Mouse (Mus musculus) CD4-positive, CD25-positive, alpha-beta regulatory T cell, adult 4 months (primary cell): ENCODE data around the gene Igfbpl1. TPM values are rescaled to one million over a fixed set of nuclear protein-coding genes. Genes with fewer than 3 reads are reported as not detected.

Experiments used
- ATAC-seq: one replicate; pipeline ENCODE4 v1.8.0; 2017
- polyA plus RNA-seq, 2 experiments: library from polyadenylated mRNA; unstranded; fragments of 100-300 nt; shearing (Covaris generic); gene quantifications; one replicate each; pipeline ENCODE4 v1.2.1; 2017

Gene Igfbpl1
- polyA plus RNA-seq, 2 experiments from 2014 or later: not detected

DNA sequence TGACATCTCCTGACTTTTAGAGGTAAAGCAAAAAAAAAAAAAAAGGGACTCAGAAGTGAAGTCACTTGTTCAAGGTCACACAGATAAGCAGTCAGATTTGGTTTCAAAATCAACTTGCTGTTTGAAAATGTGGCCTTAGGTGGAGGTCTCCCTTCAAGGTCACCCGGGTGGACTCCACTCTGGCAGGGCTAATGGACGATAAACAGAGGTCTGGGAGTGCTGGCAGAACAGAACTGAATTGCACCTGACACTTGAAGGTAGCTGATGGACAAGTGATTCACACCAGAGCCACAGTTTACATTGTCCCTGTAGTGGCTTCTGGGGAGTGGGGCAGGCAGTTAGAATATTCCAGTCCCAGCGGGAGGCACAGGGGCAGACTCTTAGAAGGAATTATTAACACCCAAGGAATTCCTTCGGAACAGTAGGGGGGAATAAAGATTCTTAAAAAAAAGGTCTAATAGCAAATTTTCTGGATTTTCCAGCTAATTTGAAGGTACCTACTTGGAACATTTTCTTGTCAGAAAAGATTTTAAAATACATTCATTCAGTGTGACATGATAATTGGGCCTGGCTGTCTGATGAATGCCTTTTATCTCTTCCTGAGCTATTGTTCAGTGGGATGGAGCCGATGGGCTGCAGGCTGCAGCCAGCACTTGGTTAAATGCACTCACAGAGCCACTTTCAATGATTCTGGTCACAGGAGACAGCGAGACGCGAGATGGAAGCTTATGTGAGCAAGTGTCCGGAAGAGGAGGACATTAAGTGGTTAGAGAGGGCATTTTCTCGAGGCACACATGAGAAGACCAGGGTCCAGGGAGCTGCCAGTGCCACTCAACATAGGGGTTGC is 56.7 kb downstream of the Igfbpl1 start:
- ATAC-seq: no peak

DNA sequence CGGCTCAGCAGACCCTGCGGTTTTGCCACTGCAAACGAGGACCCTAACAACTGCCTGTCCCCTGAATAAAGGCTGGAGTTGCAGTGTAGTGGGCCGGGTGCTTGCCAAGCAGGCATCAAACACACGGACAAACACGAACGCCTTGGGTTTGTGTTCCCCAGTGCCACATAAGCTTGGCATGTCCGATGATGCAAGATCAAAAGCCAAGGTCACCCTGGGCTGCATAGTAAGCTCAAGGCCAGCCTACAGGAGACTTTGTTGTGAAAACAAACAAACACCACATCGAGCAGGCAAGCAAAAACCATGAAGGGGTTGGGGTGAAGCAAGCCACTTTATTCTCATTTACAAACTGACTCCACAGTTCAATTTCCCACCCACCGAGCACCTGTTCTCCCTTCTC is 57.6 kb downstream of the Igfbpl1 start:
- no peak for ATAC-seq

GRCm38 (mm10) chr4:45767891-45768558 is 58.7 kb downstream of the Igfbpl1 start:
- ATAC-seq: no peak

DNA sequence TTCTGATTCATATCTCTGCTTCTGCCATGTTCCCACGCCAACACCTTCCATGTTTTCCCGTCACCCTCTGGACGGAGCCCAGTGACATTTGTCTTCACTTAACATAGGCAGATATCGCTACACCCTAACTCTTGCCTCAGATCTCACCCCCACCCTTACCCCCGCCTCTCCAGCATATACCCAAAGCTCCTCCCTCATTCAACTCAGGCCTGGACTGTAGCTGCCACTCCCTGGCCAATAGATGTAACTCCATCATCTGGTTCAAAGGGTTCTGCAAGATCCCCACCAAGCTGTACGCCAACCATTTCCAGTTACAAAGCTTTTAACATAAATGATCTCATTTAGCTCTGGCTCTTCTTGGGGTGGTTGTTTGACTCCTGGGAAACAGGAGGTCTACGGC is 59.9 kb downstream of the Igfbpl1 start:
- no peak for ATAC-seq

DNA sequence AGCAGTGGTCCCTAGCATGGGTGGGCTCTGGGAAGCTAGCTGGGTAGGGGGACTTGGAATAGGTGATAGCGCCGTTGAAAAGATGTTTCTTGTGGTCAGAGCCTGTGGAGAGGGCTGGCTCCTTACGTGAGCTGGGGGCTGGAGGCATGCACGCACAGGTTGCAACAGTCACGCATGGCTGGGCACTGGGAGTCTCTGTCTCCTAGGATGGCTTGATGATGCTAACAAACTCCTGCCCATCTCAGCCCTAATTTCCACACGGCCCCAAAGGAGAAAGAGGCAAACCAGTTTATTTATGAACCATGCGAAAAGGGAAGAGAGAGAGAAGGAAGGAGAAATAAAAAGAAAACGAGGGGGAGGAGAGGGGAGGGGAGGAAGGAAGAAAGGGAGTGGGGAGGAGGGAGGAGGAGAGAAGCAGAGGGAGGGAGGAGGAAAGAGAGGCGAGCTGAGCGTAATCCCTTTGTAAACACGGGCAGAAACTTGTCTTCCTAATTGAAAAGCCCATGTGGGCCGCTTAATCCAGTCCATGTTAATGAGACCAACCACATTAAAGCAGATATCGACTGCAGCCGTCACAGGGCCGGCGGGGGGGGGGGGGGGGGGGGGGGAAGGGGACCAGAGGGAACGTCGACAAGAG is 61.0 kb downstream of the Igfbpl1 start:
- ATAC-seq: peak; percentile 26

DNA sequence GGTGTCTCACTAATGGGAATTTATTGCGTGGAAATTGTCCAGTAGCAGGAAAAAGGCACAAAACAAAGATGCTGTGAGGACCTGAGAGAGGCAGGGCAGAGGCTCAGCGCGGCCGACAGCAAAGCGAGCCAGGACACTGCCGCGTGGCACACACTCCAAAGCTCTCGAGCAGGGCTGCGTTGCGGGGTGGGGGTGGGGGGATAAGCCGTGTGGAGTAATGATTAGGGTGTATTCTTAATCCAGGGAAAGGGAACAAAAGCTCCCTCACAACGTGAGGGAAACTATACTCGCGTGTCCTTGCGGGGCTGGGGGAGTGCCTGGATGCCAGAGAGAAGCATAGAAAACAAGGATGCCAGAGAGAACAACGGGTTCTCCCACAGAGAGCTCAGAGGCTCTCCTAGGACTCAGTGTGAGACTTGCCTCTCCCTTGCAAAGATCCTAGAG is 61.6 kb downstream of the Igfbpl1 start:
- ATAC-seq: no peak

DNA sequence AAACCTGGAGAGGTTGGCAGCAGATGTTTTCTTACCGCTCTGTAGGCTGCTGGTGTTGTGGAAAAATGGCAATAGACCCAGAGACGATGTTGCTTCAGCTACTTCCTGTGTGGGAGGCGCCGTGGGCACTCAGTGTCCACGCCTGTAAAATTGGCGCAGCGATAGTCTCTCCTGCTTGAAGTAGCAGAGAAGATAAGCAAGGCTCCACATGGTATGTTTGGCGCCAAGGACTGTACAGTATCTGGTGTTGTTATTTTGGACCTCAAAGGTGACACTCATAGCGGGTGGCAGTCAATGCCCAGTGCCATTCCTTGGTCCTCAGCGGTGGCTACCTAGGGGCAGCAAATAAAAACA is 62.6 kb downstream of the Igfbpl1 start:
- ATAC-seq: peak; percentile 81

GRCm38 (mm10) chr4:45763288-45764140 is 63.2 kb downstream of the Igfbpl1 start:
- ATAC-seq: peak; percentile 26

- no peak for ATAC-seq
Measured at GRCm38 (mm10) chr4:45762600-45762999, 64.1 kb downstream of the Igfbpl1 start.

Other genes with a start within 250 kb of the Igfbpl1 start
- 10 to 100 TPM in 1 of 2 experiments, 1 to 10 TPM in 1; 4.3 to 10.2 TPM for gene Aldh1b1, start 27.9 kb downstream of the Igfbpl1 start, polyA plus RNA-seq
- under 1 TPM in 1 of 2 experiments, not detected in 1; 0.27 TPM for gene Stra6l, start 21.7 kb upstream of the Igfbpl1 start, polyA plus RNA-seq
- gene Ccdc180, start 63.4 kb upstream of the Igfbpl1 start, polyA plus RNA-seq: under 1 TPM; 0.13 to 0.16 TPM
- 1 to 10 TPM; 7.2 to 8.9 TPM for gene Tdrd7, start 138.4 kb upstream of the Igfbpl1 start, polyA plus RNA-seq
- gene Tmod1, start 212.0 kb upstream of the Igfbpl1 start, polyA plus RNA-seq: 1 to 10 TPM; 2.0 to 4.2 TPM